Mouse (Mus musculus) liver, postnatal 0 days (tissue): ENCODE results near the gene Kcnc4.

ENCODE experiments used
- CTCF ChIP-seq: sonication (generic); IDR thresholded peaks from 2 replicates; pipeline ENCODE4 v1.5.1; 2016; ENCODE audit warnings: antibody characterized with exemption, low read depth
- EP300 ChIP-seq: IDR thresholded peaks from 2 replicates; pipeline ENCODE4 v1.6.1; 2016; ENCODE audit warnings: antibody characterized with exemption, low read depth, mild to moderate bottlenecking

GRCm38 (mm10) chr3:107433614-107434013 is 25.7 kb downstream of the Kcnc4 start:
- TF ChIP-seq CTCF = no peak
- no peak for TF ChIP-seq EP300
